Mouse (Mus musculus) heart, embryonic 12.5 days (tissue): ENCODE data around the gene Setd6. TPM values are rescaled to one million over a fixed set of nuclear protein-coding genes. Genes with fewer than 3 reads are reported as not detected.
A peak's percentile ranks its signal among the peaks of the same experiment; 100 is the strongest.

ENCODE experiments used
- ATAC-seq: fragments of 200-750 bp; cut with Nextera tagmentation; 2 replicates; pipeline ENCODE4 v1.8.0; 2017; ENCODE audit warnings: moderate TSS enrichment, moderate library complexity; ENCODE audit not compliant: insufficient number of reproducible peaks, low FRiP score
- H3K27ac ChIP-seq: fragments of 300-500 bp; sonication (generic); 2 replicates; pipeline ENCODE4 v1.5.1; 2016; ENCODE audit warnings: mild to moderate bottlenecking, moderate library complexity; ENCODE audit not compliant: poor library complexity, severe bottlenecking
- H3K27me3 ChIP-seq: fragments of 300-500 bp; sonication (generic); replicated peaks from 2 replicates; pipeline ENCODE4 v1.6.1; 2016; ENCODE audit warnings: mild to moderate bottlenecking, moderate library complexity
- H3K36me3 ChIP-seq: fragments of 300-500 bp; sonication (generic); 2 replicates; pipeline ENCODE4 v1.6.1; 2016; ENCODE audit warnings: mild to moderate bottlenecking, moderate library complexity
- H3K4me1 ChIP-seq: fragments of 300-500 bp; sonication (generic); replicated peaks from 2 replicates; pipeline ENCODE4 v1.6.1; 2016; ENCODE audit warnings: mild to moderate bottlenecking
- H3K4me2 ChIP-seq: fragments of 300-500 bp; sonication (generic); 2 replicates; pipeline ENCODE4 v1.6.1; 2016; ENCODE audit warnings: mild to moderate bottlenecking, moderate library complexity
- H3K4me3 ChIP-seq: fragments of 300-500 bp; sonication (generic); 2 replicates; pipeline ENCODE4 v1.5.1; 2016; ENCODE audit warnings: mild to moderate bottlenecking
- H3K9ac ChIP-seq: fragments of 300-500 bp; sonication (generic); 2 replicates; pipeline ENCODE4 v1.6.1; 2016; ENCODE audit warnings: mild to moderate bottlenecking, moderate library complexity
- H3K9me3 ChIP-seq: fragments of 300-500 bp; sonication (generic); replicated peaks from 2 replicates; pipeline ENCODE4 v1.6.1; 2016; ENCODE audit warnings: mild to moderate bottlenecking, moderate library complexity
- WGBS: fragments of 180-500 bp; shearing (Covaris S2); methylation state at CpG from one replicate; pipeline ENCODE4 v1.1.7; 2016; 5-methylcytosine and 5-hydroxymethylcytosine counted together
- polyA plus RNA-seq: library from polyadenylated mRNA; unstranded; fragments of >200 nt; fragmentation: Nextera tagmentation; extraction: Ambion mirVana; gene quantifications from 2 replicates; pipeline ENCODE4 v1.2.1, GENCODE M21; 2016

Setd6 gene
- polyA plus RNA-seq, 1 experiment from 2014 or later: 18.7 TPM

DNA sequence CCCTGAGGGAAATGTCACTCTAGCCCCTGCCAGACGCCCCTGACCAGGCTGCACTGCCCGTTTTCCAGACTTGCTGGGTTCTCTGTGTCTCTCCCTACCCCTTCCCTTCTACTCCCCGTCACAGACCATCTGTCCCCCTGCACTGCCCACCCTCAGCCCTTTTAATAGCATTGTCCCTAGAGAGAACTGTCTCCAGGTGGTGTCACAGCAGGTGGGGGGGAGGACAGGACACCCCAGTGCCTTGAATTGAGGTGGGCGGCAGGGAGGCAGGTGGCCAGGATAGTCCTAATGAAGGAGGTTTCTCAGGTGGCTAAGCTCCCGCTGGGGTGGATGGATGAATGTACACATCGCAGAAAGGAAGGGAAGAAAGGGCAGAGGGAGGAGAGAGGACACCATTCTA lies 21.1 kb upstream of the Setd6 start:
- no peak overlapping the region for H3K27ac ChIP-seq
- H3K4me2 ChIP-seq: no peak overlapping the region
- peak overlapping the region; percentile 37; the same call in 1 of the 2 replicates for H3K9ac ChIP-seq
- peaks cover 35% of the 10 kb centered on the region for H3K4me1 ChIP-seq
- H3K9me3 ChIP-seq: no peaks in the 10 kb centered on the region
- H3K4me3 ChIP-seq: no peak overlapping the region
- no peaks in the 10 kb centered on the region for H3K36me3 ChIP-seq
- ATAC-seq: no peak
- 24% methylated on average over 6 of the region's 6 CpGs for WGBS
- H3K27me3 ChIP-seq: peaks cover 28% of the 10 kb centered on the region

DNA sequence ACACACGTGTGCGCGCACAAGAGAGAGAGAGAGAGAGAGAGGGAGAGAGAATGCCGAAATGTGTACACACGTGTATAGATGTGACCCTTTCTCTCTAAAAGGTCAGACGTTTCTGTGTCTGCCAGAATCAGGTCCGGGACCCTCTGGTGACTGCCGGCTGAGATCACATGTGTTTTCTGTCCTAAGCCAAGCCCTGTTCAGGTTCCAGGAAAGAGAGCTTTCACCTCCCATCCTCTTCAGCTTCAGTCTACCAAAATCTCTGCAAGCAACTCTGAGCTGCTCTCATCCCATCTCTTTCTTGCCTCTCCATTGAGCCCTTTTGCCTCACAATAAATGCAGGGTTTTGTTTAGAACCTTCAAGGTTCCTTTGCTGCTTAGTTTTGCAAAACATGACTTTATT lies 19.0 kb upstream of the Setd6 start:
- peak overlapping the region; percentile 37 for H3K4me2 ChIP-seq
- peaks cover 22% of the 10 kb centered on the region for H3K4me1 ChIP-seq
- ATAC-seq: no peak
- H3K4me3 ChIP-seq: no peak overlapping the region
- no peak overlapping the region for H3K9ac ChIP-seq
- no peaks in the 10 kb centered on the region for H3K36me3 ChIP-seq
- H3K27ac ChIP-seq: no peak overlapping the region
- H3K27me3 ChIP-seq: peaks cover 31% of the 10 kb centered on the region
- H3K9me3 ChIP-seq: no peaks in the 10 kb centered on the region
- WGBS: 64% methylated on average over 8 of the region's 8 CpGs

DNA sequence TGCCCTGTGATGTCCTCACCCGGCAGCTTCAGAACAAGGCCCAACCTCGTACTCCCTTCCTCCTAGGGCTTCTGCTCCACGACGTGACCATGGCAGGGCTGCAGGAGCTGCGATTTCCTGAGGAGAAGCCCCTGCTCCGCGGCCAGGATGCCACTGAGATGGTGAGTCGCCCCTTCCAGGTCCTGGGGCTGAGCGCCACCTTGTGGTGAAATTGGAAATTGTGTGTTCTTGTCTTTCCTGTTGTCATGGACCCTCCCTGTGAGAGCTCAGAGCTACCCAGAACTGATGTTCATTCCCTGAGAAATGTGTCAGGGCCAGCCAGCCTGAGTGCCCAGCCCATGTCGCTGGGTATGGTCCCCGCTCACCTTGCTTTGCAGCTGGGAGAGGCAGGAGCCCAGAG lies 18.6 kb upstream of the Setd6 start:
- Histone ChIP-seq H3K4me3 (no peak overlapping the region), H3K9ac (no peak overlapping the region), H3K27me3 (peaks cover 34% of the 10 kb centered on the region)

DNA sequence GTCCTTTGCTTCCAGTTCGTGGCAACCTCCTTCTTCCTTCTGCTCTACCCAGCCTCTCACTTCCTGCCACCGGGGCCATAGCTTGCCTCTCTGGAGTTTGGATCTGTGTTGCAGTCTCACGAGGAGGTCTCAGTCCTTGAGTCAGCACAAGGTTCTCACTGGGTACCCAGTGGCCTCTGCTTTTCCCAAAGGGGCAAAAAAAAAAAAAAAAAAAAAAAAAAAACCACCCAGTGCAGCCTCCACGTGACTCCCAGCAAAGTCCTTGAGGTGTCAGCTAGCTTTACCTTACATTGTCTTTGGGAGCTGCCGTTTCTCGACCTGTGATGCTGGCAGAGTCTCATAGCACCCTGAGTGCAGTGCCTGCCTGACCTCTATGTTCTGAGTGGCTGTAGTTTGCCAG lies 17.5 kb upstream of the Setd6 start:
- Histone ChIP-seq H3K4me3 (no peak overlapping the region), H3K4me2 (no peak overlapping the region), H3K4me1 (peaks cover 27% of the 10 kb centered on the region), H3K27me3 (peaks cover 34% of the 10 kb centered on the region), H3K27ac (no peak overlapping the region), H3K9ac (no peak overlapping the region), H3K9me3 (no peaks in the 10 kb centered on the region), H3K36me3 (no peaks in the 10 kb centered on the region)
- ATAC-seq: no peak
- 37% methylated on average over 6 of the region's 6 CpGs for WGBS

More for the DNA sequence above, 18.6 kb upstream of the Setd6 start:
- no peaks in the 10 kb centered on the region for H3K36me3 ChIP-seq
- H3K4me2 ChIP-seq: peak overlapping the region; percentile 37
- WGBS: 2% methylated on average over 11 of the region's 11 CpGs
- H3K9me3 ChIP-seq: no peaks in the 10 kb centered on the region
- no peak overlapping the region for H3K27ac ChIP-seq
- H3K4me1 ChIP-seq: peaks cover 22% of the 10 kb centered on the region
- peak; percentile 54; the same call in 1 of the 2 replicates for ATAC-seq

GRCm38 (mm10) chr8:95700282-95700681 lies 15.4 kb upstream of the Setd6 start:
- Histone ChIP-seq H3K36me3 (peaks cover 3% of the 10 kb centered on the region; the same call in 1 of the 2 replicates), H3K4me2 (no peak overlapping the region), H3K4me3 (no peak overlapping the region), H3K4me1 (peaks cover 30% of the 10 kb centered on the region), H3K9ac (no peak overlapping the region), H3K27ac (no peak overlapping the region), H3K27me3 (peaks cover 23% of the 10 kb centered on the region), H3K9me3 (no peaks in the 10 kb centered on the region)
- ATAC-seq: no peak
- WGBS: 76% methylated on average over 9 of the region's 9 CpGs

- WGBS: 70% methylated on average over 4 of the region's 4 CpGs
- no peak overlapping the region for H3K4me3 ChIP-seq
- peaks cover 18% of the 10 kb centered on the region for H3K36me3 ChIP-seq
- ATAC-seq: no peak
- H3K9me3 ChIP-seq: no peaks in the 10 kb centered on the region
- peak overlapping the region; percentile 85 for H3K4me2 ChIP-seq
- H3K4me1 ChIP-seq: peaks cover 29% of the 10 kb centered on the region
- H3K27ac ChIP-seq: no peak overlapping the region
- no peak overlapping the region for H3K9ac ChIP-seq
- peaks cover 19% of the 10 kb centered on the region for H3K27me3 ChIP-seq
These were observed 13.9 kb upstream of the Setd6 start for GRCm38 (mm10) chr8:95701809-95702208.

GRCm38 (mm10) chr8:95702480-95703446 lies 12.9 kb upstream of the Setd6 start:
- no peaks in the 10 kb centered on the region for H3K9me3 ChIP-seq
- peak overlapping the region; percentile 84 for H3K4me3 ChIP-seq
- H3K27ac ChIP-seq: peak overlapping the region; percentile 91
- H3K4me1 ChIP-seq: peaks cover 29% of the 10 kb centered on the region
- ATAC-seq: peak; percentile 88
- H3K9ac ChIP-seq: peak overlapping the region; percentile 91
- 4% methylated on average over 34 of the region's 34 CpGs for WGBS
- peaks cover 19% of the 10 kb centered on the region for H3K27me3 ChIP-seq
- H3K36me3 ChIP-seq: peaks cover 28% of the 10 kb centered on the region
- peak overlapping the region; percentile 85 for H3K4me2 ChIP-seq

- Histone ChIP-seq H3K36me3 (peaks cover 37% of the 10 kb centered on the region), H3K4me1 (peaks cover 32% of the 10 kb centered on the region), H3K27ac (peak overlapping the region; percentile 91), H3K4me2 (peak overlapping the region; percentile 85), H3K9ac (peak overlapping the region; percentile 91), H3K4me3 (peak overlapping the region; percentile 84), H3K27me3 (peaks cover 19% of the 10 kb centered on the region), H3K9me3 (no peaks in the 10 kb centered on the region)
- ATAC-seq: peak; percentile 54
- WGBS: 1% methylated on average over 15 of the region's 15 CpGs
These were observed 12.0 kb upstream of the Setd6 start for GRCm38 (mm10) chr8:95703461-95704260.

DNA sequence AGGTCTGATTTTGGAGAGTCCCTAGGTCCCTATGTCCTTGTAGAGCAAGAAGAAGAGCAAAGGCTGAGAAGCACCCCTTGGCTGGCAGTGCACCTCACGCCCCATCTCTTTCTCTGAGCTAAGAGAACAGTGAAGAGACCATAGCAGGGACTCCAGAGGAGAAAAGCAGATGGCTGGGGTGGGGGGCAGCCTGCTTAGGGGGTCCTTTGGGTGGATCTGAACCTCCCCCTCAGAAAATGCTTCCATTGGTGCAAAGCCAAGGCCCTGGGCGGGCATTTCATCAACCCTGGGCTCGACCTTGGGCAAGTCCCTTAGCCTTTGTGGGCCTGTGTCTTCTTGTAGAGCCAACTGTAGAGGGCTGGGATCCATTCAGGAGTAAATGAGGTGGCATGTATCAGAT lies 11.1 kb upstream of the Setd6 start:
- H3K9ac ChIP-seq: peak overlapping the region; percentile 91
- 87% methylated on average over 3 of the region's 3 CpGs for WGBS
- H3K27me3 ChIP-seq: peaks cover 12% of the 10 kb centered on the region
- no peaks in the 10 kb centered on the region for H3K9me3 ChIP-seq
- peaks cover 38% of the 10 kb centered on the region for H3K4me1 ChIP-seq
- no peak for ATAC-seq
- H3K4me3 ChIP-seq: peak overlapping the region; percentile 84
- peaks cover 45% of the 10 kb centered on the region for H3K36me3 ChIP-seq
- H3K4me2 ChIP-seq: peak overlapping the region; percentile 85
- H3K27ac ChIP-seq: peak overlapping the region; percentile 91; the same call in 1 of the 2 replicates

- Histone ChIP-seq H3K36me3 (peaks cover 93% of the 10 kb centered on the region), H3K27ac (no peak overlapping the region), H3K9ac (no peak overlapping the region)
These were observed 6.1 kb upstream of the Setd6 start for GRCm38 (mm10) chr8:95709579-95709978.

GRCm38 (mm10) chr8:95711029-95711428 lies 4.7 kb upstream of the Setd6 start:
- peaks cover 83% of the 10 kb centered on the region for H3K36me3 ChIP-seq
- no peak overlapping the region for H3K4me3 ChIP-seq
- H3K27me3 ChIP-seq: no peaks in the 10 kb centered on the region
- WGBS: 48% methylated on average over 3 of the region's 3 CpGs
- H3K9me3 ChIP-seq: no peaks in the 10 kb centered on the region
- peaks cover 33% of the 10 kb centered on the region for H3K4me1 ChIP-seq
- H3K27ac ChIP-seq: peak overlapping the region; percentile 62; the same call in 1 of the 2 replicates
- H3K4me2 ChIP-seq: no peak overlapping the region
- no peak overlapping the region for H3K9ac ChIP-seq
- ATAC-seq: no peak

More at GRCm38 (mm10) chr8:95709579-95709978, 6.1 kb upstream of the Setd6 start:
- 81% methylated on average over 7 of the region's 7 CpGs for WGBS
- Histone ChIP-seq H3K4me3 (no peak overlapping the region), H3K27me3 (no peaks in the 10 kb centered on the region), H3K4me2 (no peak overlapping the region), H3K4me1 (peaks cover 39% of the 10 kb centered on the region), H3K9me3 (no peaks in the 10 kb centered on the region)
- ATAC-seq: no peak
